Mouse (Mus musculus) MEL (cell line): Measurements from ENCODE around the gene Tecpr1.

Experiments
- E2F4 ChIP-seq: IDR thresholded peaks from 2 replicates; pipeline ENCODE4 v1.6.1; 2011; ENCODE audit warnings: low read depth, low read length, improper control_type of control experiment, borderline replicate concordance
- MEF2A ChIP-seq: IDR thresholded peaks from 2 replicates; pipeline ENCODE4 v1.6.1; 2014; ENCODE audit warnings: low read depth, mild to moderate bottlenecking, inconsistent platforms, low read length, improper control_type of control experiment; ENCODE audit not compliant: poor library complexity, insufficient replicate concordance, severe bottlenecking; ENCODE audit errors: extremely low read depth
- POLR2A ChIP-seq, 2 experiments: IDR thresholded peaks; 2 replicates each; pipeline ENCODE4 v1.6.1; 2011 to 2012; ENCODE audit warnings: low read length in 2 of 2, mild to moderate bottlenecking in 2 of 2, control low read depth in 1 of 2, improper control_type of control experiment in 1 of 2, low read depth in 1 of 2, moderate library complexity in 1 of 2; ENCODE audit not compliant: control insufficient read depth in 1 of 2, insufficient read depth in 1 of 2, poor library complexity in 1 of 2
- ZNF384 ChIP-seq: IDR thresholded peaks from 2 replicates; pipeline ENCODE4 v1.6.1; 2012; ENCODE audit warnings: low read depth, mild to moderate bottlenecking, inconsistent platforms, low read length, improper control_type of control experiment

- TF ChIP-seq MEF2A (no peak), ZNF384 (no peak), E2F4 (no peak), POLR2A (IDR thresholded peaks at IDR 0.05; ENCODE audit: control insufficient read depth in 1 of 2, insufficient read depth in 1 of 2, low read depth in 1 of 2, low read length in 2 of 2, poor library complexity in 1 of 2) (no peak)
Observed at GRCm38 (mm10) chr5:144219306-144219705, 4.1 kb downstream of the Tecpr1 start.
